Mouse (Mus musculus) c-Kit-positive CD71-negative TER-119-negative erythroid progenitor cells, embryonic 14.5 days (primary cell): ENCODE data around the gene Stoml1.
"Not testable (repeated sequence)": the region's sequence is repeated elsewhere in the genome, so short reads cannot be mapped to it uniquely, and the experiment has no call there.

Source experiments
- DNase-seq: peaks from one replicate; pipeline ENCODE4 v3.0.0-alpha.2; 2013; ENCODE audit warnings: low read depth

Stoml1 gene

GRCm38 (mm10) chr9:58241780-58242485, 11.0 kb upstream of the Stoml1 start:
- DNase-seq, result no peak

- DNase-seq, result no peak
These were observed 10.3 kb upstream of the Stoml1 start for GRCm38 (mm10) chr9:58242696-58243095.

- no peak for DNase-seq
These were observed 9.3 kb upstream of the Stoml1 start for GRCm38 (mm10) chr9:58243696-58244095.

- no peak for DNase-seq
These were observed 6.8 kb upstream of the Stoml1 start for GRCm38 (mm10) chr9:58246083-58246591.

GRCm38 (mm10) chr9:58247064-58247759, 5.8 kb upstream of the Stoml1 start:
- DNase-seq, result peak; percentile 72

- no peak for DNase-seq
These were observed 4.1 kb upstream of the Stoml1 start for GRCm38 (mm10) chr9:58248746-58249413.

- DNase-seq, result no peak
These were observed 3.3 kb upstream of the Stoml1 start, which contains the start of gene Pml for GRCm38 (mm10) chr9:58249592-58250192. Pml (minus strand) TSS chr9:58249786.

GRCm38 (mm10) chr9:58250322-58250721, 2.6 kb upstream of the Stoml1 start:
- DNase-seq, result no peak

GRCm38 (mm10) chr9:58250730-58251129, 2.2 kb upstream of the Stoml1 start:
- DNase-seq, result not testable (repeated sequence)

- not testable (repeated sequence) for DNase-seq
These were observed 800 bp downstream of the Stoml1 start for GRCm38 (mm10) chr9:58253805-58254122.

GRCm38 (mm10) chr9:58255105-58255504, 2.1 kb downstream of the Stoml1 start:
- DNase-seq, result no peak

- no peak for DNase-seq
These were observed 3.0 kb downstream of the Stoml1 start for GRCm38 (mm10) chr9:58255704-58256685.

- DNase-seq, result no peak
These were observed 9.5 kb downstream of the Stoml1 start for GRCm38 (mm10) chr9:58262507-58262906.

GRCm38 (mm10) chr9:58265368-58265767, 12.4 kb downstream of the Stoml1 start:
- no peak for DNase-seq

- DNase-seq, result no peak
These were observed 13.6 kb downstream of the Stoml1 start for GRCm38 (mm10) chr9:58266571-58267011.

GRCm38 (mm10) chr9:58267046-58267445, 14.1 kb downstream of the Stoml1 start:
- DNase-seq, result no peak

- peak; percentile 78 for DNase-seq
These were observed 15.7 kb downstream of the Stoml1 start for GRCm38 (mm10) chr9:58268384-58269313.

- DNase-seq, result no peak
These were observed 17.1 kb downstream of the Stoml1 start for GRCm38 (mm10) chr9:58270081-58270480.

- DNase-seq, result no peak
These were observed 18.1 kb downstream of the Stoml1 start for GRCm38 (mm10) chr9:58271109-58271508.

- DNase-seq, result not testable (repeated sequence)
These were observed 18.6 kb downstream of the Stoml1 start for GRCm38 (mm10) chr9:58271551-58271950.
